Mouse (Mus musculus): ENCODE measurements at regions not wholly inside any gene's neighbourhood (a gene's known extent, or its start where the extent isn't known, plus 50 kb on each side); places are given as distances from the start of the nearest gene placed in this dataset.
A peak's percentile ranks its signal among the peaks of the same experiment; 100 is the strongest.

- no peak for DNase-seq (ENCODE audit: low spot score)
These were observed 63.5 kb upstream of the Tyw5 start for GRCm38 (mm10) chr1:57470356-57470755.

- no peak for DNase-seq (ENCODE audit: low spot score)
These were observed 65.3 kb upstream of the Tyw5 start for GRCm38 (mm10) chr1:57472235-57472634.

- DNase-seq (ENCODE audit: low spot score): no peak
These were observed 70.8 kb upstream of the Tyw5 start for GRCm38 (mm10) chr1:57477725-57478124.

- DNase-seq (ENCODE audit: low spot score): no peak
These were observed 71.2 kb upstream of the Tyw5 start for GRCm38 (mm10) chr1:57478151-57478550.

- DNase-seq (ENCODE audit: low spot score): no peak
These were observed 71.9 kb upstream of the Tyw5 start for GRCm38 (mm10) chr1:57478800-57479199.

- DNase-seq (ENCODE audit: low spot score): no peak
These were observed 72.7 kb upstream of the Tyw5 start for GRCm38 (mm10) chr1:57479566-57479965.

GRCm38 (mm10) chr1:57489176-57489575 lies 82.3 kb upstream of the Tyw5 start:
- DNase-seq (ENCODE audit: low spot score): no peak

- no peak for DNase-seq (ENCODE audit: low spot score)
These were observed 82.7 kb upstream of the Tyw5 start for GRCm38 (mm10) chr1:57489588-57489987.

GRCm38 (mm10) chr1:57490021-57490420 lies 83.1 kb upstream of the Tyw5 start:
- peak; percentile 8 for DNase-seq (ENCODE audit: low spot score)

GRCm38 (mm10) chr1:57492696-57493095 lies 85.8 kb upstream of the Tyw5 start:
- DNase-seq (ENCODE audit: low spot score): no peak

- DNase-seq (ENCODE audit: low spot score): no peak
These were observed 90.7 kb upstream of the Tyw5 start for GRCm38 (mm10) chr1:57497489-57498037.

GRCm38 (mm10) chr1:57510359-57511120 lies 103.6 kb upstream of the Tyw5 start:
- DNase-seq (ENCODE audit: low spot score): no peak

GRCm38 (mm10) chr1:57511902-57512301 lies 105.0 kb upstream of the Tyw5 start:
- no peak for DNase-seq (ENCODE audit: low spot score)

GRCm38 (mm10) chr1:57512516-57512915 lies 105.6 kb upstream of the Tyw5 start:
- DNase-seq (ENCODE audit: low spot score): no peak

- DNase-seq (ENCODE audit: low spot score): no peak
These were observed 119.1 kb upstream of the Tyw5 start for GRCm38 (mm10) chr1:57525965-57526364.

GRCm38 (mm10) chr1:57528703-57529102 lies 121.8 kb upstream of the Tyw5 start:
- DNase-seq (ENCODE audit: low spot score): peak; percentile 35

- DNase-seq (ENCODE audit: low spot score): no peak
These were observed 122.4 kb upstream of the Tyw5 start for GRCm38 (mm10) chr1:57529320-57529719.

- DNase-seq (ENCODE audit: low spot score): no peak
These were observed 130.5 kb upstream of the Tyw5 start for GRCm38 (mm10) chr1:57537369-57537768.

- DNase-seq (ENCODE audit: low spot score): no peak
These were observed 137.8 kb upstream of the Tyw5 start for GRCm38 (mm10) chr1:57544684-57545083.

GRCm38 (mm10) chr1:57545792-57546685 lies 139.1 kb upstream of the Tyw5 start:
- no peak for DNase-seq (ENCODE audit: low spot score)

GRCm38 (mm10) chr1:57561517-57561916 lies 154.6 kb upstream of the Tyw5 start:
- no peak for DNase-seq (ENCODE audit: low spot score)

- DNase-seq (ENCODE audit: low spot score): no peak
These were observed 157.8 kb upstream of the Tyw5 start for GRCm38 (mm10) chr1:57564676-57565075.

- DNase-seq (ENCODE audit: low spot score): no peak
These were observed 165.2 kb upstream of the Tyw5 start for GRCm38 (mm10) chr1:57572097-57572496.
